Mouse (Mus musculus) midbrain, embryonic 13.5 days (tissue): ENCODE results near the gene Ibtk. TPM values are rescaled to one million over a fixed set of nuclear protein-coding genes. Genes with fewer than 3 reads are reported as not detected.

Experiments used
- polyA plus RNA-seq: library from polyadenylated mRNA; unstranded; fragments of >200 nt; fragmentation: Nextera tagmentation; extraction: Ambion mirVana; gene quantifications from 2 replicates; pipeline ENCODE4 v1.2.1, GENCODE M21; 2015

Gene Ibtk
- polyA plus RNA-seq, 1 experiment from 2014 or later, result 36.3 TPM

Other genes starting within 250 kb of the Ibtk start
- 15.4 and 25.4 TPM in 2 replicates for gene Tpbg, start 93.0 kb upstream of the Ibtk start, polyA plus RNA-seq